Mouse (Mus musculus): ENCODE measurements around the gene Prkn. TPM values are rescaled to one million over a fixed set of nuclear protein-coding genes. Genes with fewer than 3 reads are reported as not detected.

The Prkn gene
- polyA plus RNA-seq, 1 experiment = 3.0 TPM

GRCm38 (mm10) chr17:11421264-11421940, 581.2 kb downstream of the Prkn start:
- TF ChIP-seq POLR2A (IDR thresholded peaks at IDR 0.05; ENCODE audit: borderline replicate concordance, extremely low read depth, low read depth, low read length) (no peak), CTCF (IDR thresholded peaks at IDR 0.05; ENCODE audit: insufficient read depth, low read length) (no peak)
- DNase-seq = no peak
- Histone ChIP-seq H3K4me1 (ENCODE audit: control insufficient read depth, insufficient read depth, low read length) (no peaks in the 10 kb centered on the region; the same call in 1 of the 2 replicates), H3K4me3 (replicated peaks; ENCODE audit: extremely low read depth, low read depth, low read length) (no peak overlapping the region)
- WGBS = 32% methylated on average over 5 of the region's 5 CpGs

- no peak for DNase-seq
- TF ChIP-seq POLR2A (IDR thresholded peaks at IDR 0.05; ENCODE audit: borderline replicate concordance, extremely low read depth, low read depth, low read length) = no peak
- no peak for TF ChIP-seq CTCF (IDR thresholded peaks at IDR 0.05; ENCODE audit: insufficient read depth, low read length)
- H3K4me3 ChIP-seq (replicated peaks; ENCODE audit: extremely low read depth, low read depth, low read length) = no peak overlapping the region
- whole genome bisulfite sequencing = 85% methylated on average over 2 of the region's 2 CpGs
- H3K4me1 ChIP-seq (ENCODE audit: control insufficient read depth, insufficient read depth, low read length) = no peaks in the 10 kb centered on the region
Measured at GRCm38 (mm10) chr17:11431323-11431722, 591.1 kb downstream of the Prkn start.

GRCm38 (mm10) chr17:11432593-11432992, 592.4 kb downstream of the Prkn start:
- TF ChIP-seq CTCF (IDR thresholded peaks at IDR 0.05; ENCODE audit: insufficient read depth, low read length) (no peak), POLR2A (IDR thresholded peaks at IDR 0.05; ENCODE audit: borderline replicate concordance, extremely low read depth, low read depth, low read length) (no peak)
- Histone ChIP-seq H3K4me1 (ENCODE audit: control insufficient read depth, insufficient read depth, low read length) (no peaks in the 10 kb centered on the region), H3K4me3 (replicated peaks; ENCODE audit: extremely low read depth, low read depth, low read length) (no peak overlapping the region)
- no peak for DNase-seq
- 85% methylated on average over 2 of the region's 2 CpGs for WGBS

GRCm38 (mm10) chr17:11462721-11463120, 622.5 kb downstream of the Prkn start:
- H3K4me3 ChIP-seq (replicated peaks; ENCODE audit: extremely low read depth, low read depth, low read length) = no peak overlapping the region
- no peaks in the 10 kb centered on the region for H3K4me1 ChIP-seq (ENCODE audit: control insufficient read depth, insufficient read depth, low read length)
- TF ChIP-seq CTCF (IDR thresholded peaks at IDR 0.05; ENCODE audit: insufficient read depth, low read length) = no peak
- no peak for TF ChIP-seq POLR2A (IDR thresholded peaks at IDR 0.05; ENCODE audit: borderline replicate concordance, extremely low read depth, low read depth, low read length)
- no peak for DNase-seq
- WGBS = 87% methylated on average over 2 of the region's 2 CpGs

GRCm38 (mm10) chr17:11466095-11466494, 625.9 kb downstream of the Prkn start:
- TF ChIP-seq POLR2A (IDR thresholded peaks at IDR 0.05; ENCODE audit: borderline replicate concordance, extremely low read depth, low read depth, low read length) = no peak
- TF ChIP-seq CTCF (IDR thresholded peaks at IDR 0.05; ENCODE audit: insufficient read depth, low read length) = no peak
- DNase-seq = no peak
- 83% methylated on average over 2 of the region's 2 CpGs for WGBS
- Histone ChIP-seq H3K4me3 (replicated peaks; ENCODE audit: extremely low read depth, low read depth, low read length) (no peak overlapping the region), H3K4me1 (ENCODE audit: control insufficient read depth, insufficient read depth, low read length) (no peaks in the 10 kb centered on the region)

GRCm38 (mm10) chr17:11468624-11469023, 628.4 kb downstream of the Prkn start:
- WGBS = 74% methylated on average over 2 of the region's 2 CpGs
- no peaks in the 10 kb centered on the region for H3K4me1 ChIP-seq (ENCODE audit: control insufficient read depth, insufficient read depth, low read length)
- H3K4me3 ChIP-seq (replicated peaks; ENCODE audit: extremely low read depth, low read depth, low read length) = no peak overlapping the region
- TF ChIP-seq CTCF (IDR thresholded peaks at IDR 0.05; ENCODE audit: insufficient read depth, low read length) (no peak), POLR2A (IDR thresholded peaks at IDR 0.05; ENCODE audit: borderline replicate concordance, extremely low read depth, low read depth, low read length) (no peak)
- DNase-seq = no peak

- no peak overlapping the region for H3K4me3 ChIP-seq (replicated peaks; ENCODE audit: extremely low read depth, low read depth, low read length)
- H3K4me1 ChIP-seq (ENCODE audit: control insufficient read depth, insufficient read depth, low read length) = no peaks in the 10 kb centered on the region
- DNase-seq = no peak
- no peak for TF ChIP-seq CTCF (IDR thresholded peaks at IDR 0.05; ENCODE audit: insufficient read depth, low read length)
- no peak for TF ChIP-seq POLR2A (IDR thresholded peaks at IDR 0.05; ENCODE audit: borderline replicate concordance, extremely low read depth, low read depth, low read length)
- WGBS = 48% methylated on average over 2 of the region's 2 CpGs
Measured at GRCm38 (mm10) chr17:11483032-11483431, 642.8 kb downstream of the Prkn start.

GRCm38 (mm10) chr17:11490051-11490450, 649.9 kb downstream of the Prkn start:
- 82% methylated on average over 4 of the region's 4 CpGs for WGBS
- Histone ChIP-seq H3K4me1 (ENCODE audit: control insufficient read depth, insufficient read depth, low read length) (no peaks in the 10 kb centered on the region), H3K4me3 (replicated peaks; ENCODE audit: extremely low read depth, low read depth, low read length) (no peak overlapping the region)
- no peak for DNase-seq
- TF ChIP-seq CTCF (IDR thresholded peaks at IDR 0.05; ENCODE audit: insufficient read depth, low read length) = no peak
- no peak for TF ChIP-seq POLR2A (IDR thresholded peaks at IDR 0.05; ENCODE audit: borderline replicate concordance, extremely low read depth, low read depth, low read length)

GRCm38 (mm10) chr17:11502556-11502955, 662.4 kb downstream of the Prkn start:
- TF ChIP-seq POLR2A (IDR thresholded peaks at IDR 0.05; ENCODE audit: borderline replicate concordance, extremely low read depth, low read depth, low read length) (no peak), CTCF (IDR thresholded peaks at IDR 0.05; ENCODE audit: insufficient read depth, low read length) (no peak)
- WGBS = 86% methylated on average over 7 of the region's 7 CpGs
- Histone ChIP-seq H3K4me3 (replicated peaks; ENCODE audit: extremely low read depth, low read depth, low read length) (no peak overlapping the region), H3K4me1 (ENCODE audit: control insufficient read depth, insufficient read depth, low read length) (no peaks in the 10 kb centered on the region)
- no peak for DNase-seq

- H3K4me3 ChIP-seq (replicated peaks; ENCODE audit: extremely low read depth, low read depth, low read length) = no peak overlapping the region
- 91% methylated on average over 3 of the region's 3 CpGs for WGBS
- H3K4me1 ChIP-seq (ENCODE audit: control insufficient read depth, insufficient read depth, low read length) = no peaks in the 10 kb centered on the region
- TF ChIP-seq POLR2A (IDR thresholded peaks at IDR 0.05; ENCODE audit: borderline replicate concordance, extremely low read depth, low read depth, low read length) (no peak), CTCF (IDR thresholded peaks at IDR 0.05; ENCODE audit: insufficient read depth, low read length) (no peak)
- no peak for DNase-seq
Measured at GRCm38 (mm10) chr17:11504496-11504895, 664.3 kb downstream of the Prkn start.

Measured in lung, adult 2 months (tissue).